Mouse (Mus musculus): ENCODE data around the gene Adamtsl3.

Adamtsl3 gene

GRCm38 (mm10) chr7:82422561-82422960 lies 87.1 kb downstream of the Adamtsl3 start:
- no peak for DNase-seq (ENCODE audit: low read depth)

- no peak for DNase-seq (ENCODE audit: low read depth)
These were observed 88.1 kb downstream of the Adamtsl3 start for GRCm38 (mm10) chr7:82423602-82424001.

- no peak for DNase-seq (ENCODE audit: low read depth)
These were observed 88.8 kb downstream of the Adamtsl3 start for GRCm38 (mm10) chr7:82424281-82424680.

GRCm38 (mm10) chr7:82425374-82425773 lies 89.9 kb downstream of the Adamtsl3 start:
- no peak for DNase-seq (ENCODE audit: low read depth)

GRCm38 (mm10) chr7:82429447-82429846 lies 94.0 kb downstream of the Adamtsl3 start:
- DNase-seq (ENCODE audit: low read depth), result no peak

- no peak for DNase-seq (ENCODE audit: low read depth)
These were observed 96.1 kb downstream of the Adamtsl3 start for GRCm38 (mm10) chr7:82431572-82431971.

GRCm38 (mm10) chr7:82433226-82433625 lies 97.7 kb downstream of the Adamtsl3 start:
- DNase-seq (ENCODE audit: low read depth), result no peak

GRCm38 (mm10) chr7:82458376-82458775 lies 122.9 kb downstream of the Adamtsl3 start:
- DNase-seq (ENCODE audit: low read depth), result no peak

- DNase-seq (ENCODE audit: low read depth), result no peak
These were observed 127.5 kb downstream of the Adamtsl3 start for GRCm38 (mm10) chr7:82462921-82463523.

GRCm38 (mm10) chr7:82464364-82464763 lies 128.9 kb downstream of the Adamtsl3 start:
- DNase-seq (ENCODE audit: low read depth), result no peak

GRCm38 (mm10) chr7:82465437-82465836 lies 129.9 kb downstream of the Adamtsl3 start:
- DNase-seq (ENCODE audit: low read depth), result no peak

- no peak for DNase-seq (ENCODE audit: low read depth)
These were observed 141.1 kb downstream of the Adamtsl3 start for GRCm38 (mm10) chr7:82476441-82477221.

GRCm38 (mm10) chr7:82478461-82478860 lies 143.0 kb downstream of the Adamtsl3 start:
- DNase-seq (ENCODE audit: low read depth), result no peak

- no peak for DNase-seq (ENCODE audit: low read depth)
These were observed 143.6 kb downstream of the Adamtsl3 start for GRCm38 (mm10) chr7:82478861-82479755.

- no peak for DNase-seq (ENCODE audit: low read depth)
These were observed 147.9 kb downstream of the Adamtsl3 start for GRCm38 (mm10) chr7:82483426-82483825.

GRCm38 (mm10) chr7:82484834-82485233 lies 149.3 kb downstream of the Adamtsl3 start:
- DNase-seq (ENCODE audit: low read depth), result no peak

- no peak for DNase-seq (ENCODE audit: low read depth)
These were observed 150.0 kb downstream of the Adamtsl3 start for GRCm38 (mm10) chr7:82485344-82485954.

GRCm38 (mm10) chr7:82491018-82491417 lies 155.5 kb downstream of the Adamtsl3 start:
- no peak for DNase-seq (ENCODE audit: low read depth)

GRCm38 (mm10) chr7:82492881-82493280 lies 157.4 kb downstream of the Adamtsl3 start:
- DNase-seq (ENCODE audit: low read depth), result no peak

- DNase-seq (ENCODE audit: low read depth), result no peak
These were observed 158.7 kb downstream of the Adamtsl3 start for GRCm38 (mm10) chr7:82494220-82494619.

GRCm38 (mm10) chr7:82497064-82497463 lies 161.6 kb downstream of the Adamtsl3 start:
- no peak for DNase-seq (ENCODE audit: low read depth)

GRCm38 (mm10) chr7:82501306-82501705 lies 165.8 kb downstream of the Adamtsl3 start:
- DNase-seq (ENCODE audit: low read depth), result no peak
